Mouse (Mus musculus) layer of hippocampus, adult 18-20 months (tissue): ENCODE data around the gene Gm9945. TPM values are rescaled to one million over a fixed set of nuclear protein-coding genes. Genes with fewer than 3 reads are reported as not detected.

Experiments
- DNase-seq, 2 experiments: peaks; one replicate each; pipeline ENCODE4 v3.0.0; 2022; ENCODE audit warnings: low spot score in 2 of 2
- long read RNA-seq: library from polyadenylated mRNA; stranded (forward); transcript quantifications from one replicate; pipeline ENCODE4 v2.0.0, GENCODE M21; 2021
- total RNA-seq, 2 experiments: library from RNA; stranded (reverse); gene quantifications; 2 replicates each; pipeline ENCODE4 v1.2.3; 2021

Gene Gm9945
- total RNA-seq = 1 to 10 TPM; 2.3 to 2.5 TPM
- long read RNA-seq, transcript Gm9945-201 (1 exons, 932 nt) = major isoform, 5 of 5 reads
- long read RNA-seq, partial matches to known transcripts = 0 of 5 reads
- long read RNA-seq, other reads (novel, unspliced or antisense) = 0 of 5 reads

DNA sequence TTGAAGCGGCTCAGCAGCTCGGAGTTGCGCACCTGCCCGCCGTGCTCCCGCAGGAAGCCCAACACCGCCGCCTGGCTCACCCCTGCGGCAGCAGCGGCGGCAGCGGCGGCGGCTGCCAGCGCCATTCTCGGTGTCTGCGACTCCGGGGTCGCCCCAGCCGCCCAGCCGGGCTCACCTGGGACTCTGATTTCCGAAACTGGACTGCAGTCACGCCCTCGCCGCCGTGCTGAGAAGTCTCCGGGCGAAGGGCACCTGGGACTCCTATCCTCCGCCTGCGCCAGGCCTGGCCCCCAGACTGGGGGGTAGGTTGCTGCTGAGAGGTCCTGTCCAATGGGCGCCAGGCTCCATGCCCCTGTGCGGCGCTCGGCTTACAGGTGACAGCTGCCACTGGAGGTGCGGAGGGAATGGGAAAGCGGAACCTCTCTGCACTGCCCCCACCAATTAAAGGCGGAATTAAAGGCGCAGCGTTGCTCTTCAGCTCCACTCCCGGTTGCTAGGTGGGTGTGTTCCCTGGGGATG is at the start of gene Gm9945, which contains the start of gene Sowaha:
TSS of gene Gm9945 (plus strand) at position 384 of the 519 bp plus-strand sequence.
TSS of gene Sowaha (minus strand) at position 492 of the 519 bp plus-strand sequence.
- peak; percentile 79 to 80 for DNase-seq

DNA sequence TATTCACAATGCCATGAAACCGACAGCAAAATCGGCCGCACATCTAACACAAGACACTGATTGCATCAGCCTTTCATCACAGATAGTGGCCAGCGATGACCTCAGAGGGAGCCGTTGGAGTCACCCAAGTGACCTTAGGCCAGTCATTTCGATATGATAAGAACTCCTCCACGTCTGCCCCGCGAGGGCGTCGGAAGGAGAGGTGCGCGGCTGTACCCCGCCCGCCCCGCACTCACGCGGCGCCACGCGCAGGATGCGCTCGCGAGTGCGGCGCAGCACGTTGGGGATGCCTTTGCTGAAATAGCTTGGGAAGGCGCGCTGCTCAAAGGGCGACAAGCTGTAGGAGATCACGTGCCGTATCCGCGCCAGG is 49.7 kb upstream of the Gm9945 start:
- no peak for DNase-seq

DNA sequence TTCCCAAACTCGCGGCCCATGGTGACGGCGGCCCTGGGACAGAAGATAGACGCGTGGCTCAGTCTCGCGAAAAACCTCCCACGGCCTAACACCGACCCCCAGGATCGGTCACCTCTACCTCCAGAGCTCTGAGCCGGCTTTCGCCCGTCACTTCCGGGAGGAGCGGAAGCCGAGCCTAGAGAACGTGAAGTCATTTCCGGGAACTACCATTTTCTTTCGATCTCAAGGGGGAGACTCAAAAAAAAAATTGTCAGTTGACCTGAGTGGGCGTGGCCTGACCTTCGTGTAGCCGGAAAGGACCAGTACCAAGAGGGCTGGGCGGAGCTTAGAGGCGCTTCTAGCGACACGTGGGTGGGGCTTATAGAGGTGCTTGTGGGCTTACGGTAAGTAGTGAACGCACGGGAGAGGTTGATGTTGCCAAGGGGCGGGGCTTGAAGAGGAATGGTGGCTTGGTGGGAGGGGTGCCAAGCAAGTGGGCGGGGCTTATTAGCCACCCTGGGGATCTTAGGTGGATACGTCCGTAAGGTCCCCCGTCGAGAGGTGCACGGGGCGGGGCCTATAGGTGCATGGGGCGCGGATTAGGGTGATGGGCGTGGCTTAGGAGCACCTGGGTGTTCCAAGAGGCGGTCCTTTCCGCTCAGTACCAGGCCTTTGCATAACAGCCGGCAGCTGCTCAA is 49.2 kb upstream of the Gm9945 start, which contains the start of the genes Uqcrq and Gdf9:
TSS of gene Uqcrq (minus strand) at position 162 of the 677 bp plus-strand sequence.
TSS of gene Gdf9 (plus strand) at position 354 of the 677 bp plus-strand sequence.
- peak; percentile 97 to 100 for DNase-seq

DNA sequence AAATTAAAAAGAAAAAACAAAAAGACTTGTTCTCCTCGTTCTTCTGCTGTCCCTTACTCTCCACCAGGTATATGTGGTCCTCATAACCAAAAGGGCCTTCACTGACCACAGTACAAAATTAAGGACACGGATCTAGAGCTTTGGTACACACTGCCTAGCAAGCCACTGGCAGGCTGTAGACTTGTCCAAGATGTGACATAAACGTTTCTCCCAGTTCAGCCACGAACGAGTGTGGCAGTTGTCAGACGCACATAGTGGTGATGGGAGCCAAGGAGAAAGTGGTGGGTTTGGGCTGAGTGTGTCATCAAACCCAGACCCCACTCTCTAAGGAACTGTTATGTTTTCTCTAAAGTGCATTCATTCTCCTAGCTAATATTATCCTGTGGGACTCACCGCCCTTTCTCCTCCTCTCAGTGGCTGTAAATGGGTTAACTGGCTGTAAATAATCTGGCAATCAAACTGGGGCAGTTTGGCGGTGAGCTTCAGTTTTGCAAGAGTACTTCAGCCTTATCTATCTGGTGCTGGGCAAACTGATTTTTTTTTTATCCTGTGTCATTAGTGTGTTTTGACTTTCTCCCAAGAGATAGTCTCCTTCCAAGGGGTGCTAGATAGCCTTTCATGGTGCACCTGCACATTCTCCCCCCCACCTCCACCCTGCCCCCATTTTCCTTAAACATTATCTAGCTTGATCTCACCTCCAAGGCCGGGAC is 48.5 kb upstream of the Gm9945 start:
- no peak for DNase-seq

DNA sequence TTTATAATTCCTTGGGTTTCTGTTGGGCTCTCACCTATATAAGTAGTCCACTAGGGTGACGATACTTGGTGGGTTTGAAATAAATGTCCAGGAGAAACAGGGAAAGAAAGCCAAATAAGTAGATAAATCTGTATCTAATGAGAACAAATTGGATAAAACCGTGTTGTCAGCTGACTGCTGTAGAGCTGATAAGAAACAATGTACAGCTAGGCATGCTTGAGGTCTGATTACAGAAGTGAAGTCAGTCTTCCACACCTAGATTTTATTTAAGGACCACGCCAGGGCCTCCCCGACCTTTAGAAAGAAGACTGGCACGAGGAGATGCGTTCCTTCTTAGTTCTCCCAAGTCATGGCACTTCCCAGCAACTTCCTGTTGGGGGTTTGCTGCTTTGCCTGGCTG is 46.9 kb upstream of the Gm9945 start:
- DNase-seq = no peak

DNA sequence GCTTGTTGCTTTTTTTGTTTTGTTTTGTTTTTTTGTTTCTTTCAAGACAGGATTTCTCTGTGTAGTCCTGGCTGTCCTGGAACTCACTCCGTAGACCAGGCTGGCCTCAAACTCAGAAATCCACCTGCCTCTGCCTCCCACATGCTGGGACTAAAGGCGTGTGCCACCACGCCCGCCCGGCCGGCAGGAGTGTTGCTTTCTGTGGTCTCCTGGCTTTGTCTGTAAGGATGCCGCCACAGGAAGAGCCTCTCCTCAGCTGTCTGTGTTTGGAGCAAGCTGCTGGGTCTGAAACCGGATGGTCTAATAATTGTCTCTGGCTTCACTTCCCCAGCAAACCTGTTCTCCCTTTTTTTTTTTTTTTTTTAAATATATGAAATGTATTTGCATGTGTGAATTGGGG is 44.5 kb upstream of the Gm9945 start:
- DNase-seq = no peak

DNA sequence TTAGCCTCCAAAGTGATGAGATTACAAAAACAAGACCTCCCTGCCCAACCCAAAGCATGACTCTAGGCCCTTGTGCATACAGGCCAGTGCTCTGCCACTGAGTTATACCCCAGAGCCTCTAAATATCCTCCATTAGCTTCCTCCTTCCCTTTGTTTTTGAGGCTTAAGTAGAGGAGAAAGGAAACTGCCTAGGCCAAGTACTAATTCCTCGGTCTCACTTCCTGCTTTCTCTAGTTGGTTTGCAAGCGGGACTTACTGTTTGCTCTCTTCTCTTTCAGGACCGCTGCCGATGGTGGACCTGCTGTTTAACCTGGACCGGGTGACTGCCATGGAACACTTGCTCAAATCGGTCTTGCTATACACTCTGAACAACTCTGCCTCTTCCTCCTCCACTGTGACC is 43.6 kb upstream of the Gm9945 start:
- no peak for DNase-seq

DNA sequence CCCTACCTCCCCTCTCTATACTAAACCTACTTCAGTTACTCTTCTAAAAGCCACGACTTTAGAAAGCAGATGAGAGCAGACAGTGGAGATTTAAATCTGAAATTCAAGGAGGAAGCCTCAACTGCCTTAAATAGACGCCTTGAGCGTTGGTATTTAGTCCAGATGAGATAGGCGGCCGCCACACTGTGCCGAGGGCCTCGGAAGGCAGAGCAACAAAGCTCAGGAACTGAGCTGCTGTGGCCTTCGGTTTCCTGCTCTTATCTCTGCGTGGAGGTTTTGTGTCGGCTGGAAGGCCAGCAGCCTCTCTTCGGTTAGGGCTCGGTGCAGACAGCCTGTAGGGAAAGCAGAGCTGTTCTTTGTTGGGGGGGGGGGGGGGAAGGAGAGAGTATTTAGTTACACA is 38.0 kb upstream of the Gm9945 start:
- no peak for DNase-seq

DNA sequence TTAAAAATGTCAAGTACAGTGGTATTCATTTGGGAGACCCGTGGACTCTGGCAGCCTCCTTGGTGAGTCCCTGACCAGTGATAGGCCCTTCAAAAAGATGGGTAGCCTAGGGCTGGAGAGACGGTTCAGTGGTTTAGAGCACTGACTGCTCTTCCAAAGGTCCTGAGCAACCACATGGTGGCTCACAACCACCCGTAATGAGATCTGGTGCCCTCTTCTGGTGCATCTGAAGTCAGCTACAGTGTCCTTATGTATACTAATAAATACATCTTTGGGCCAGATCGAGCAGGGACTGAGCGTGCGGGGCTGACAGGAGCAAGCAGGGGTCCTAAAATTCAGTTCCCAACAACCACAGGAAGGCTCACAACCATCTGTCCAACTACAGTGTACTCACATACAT is 36.1 kb upstream of the Gm9945 start:
- DNase-seq = peak in 1 of 2 experiments; percentile 62

DNA sequence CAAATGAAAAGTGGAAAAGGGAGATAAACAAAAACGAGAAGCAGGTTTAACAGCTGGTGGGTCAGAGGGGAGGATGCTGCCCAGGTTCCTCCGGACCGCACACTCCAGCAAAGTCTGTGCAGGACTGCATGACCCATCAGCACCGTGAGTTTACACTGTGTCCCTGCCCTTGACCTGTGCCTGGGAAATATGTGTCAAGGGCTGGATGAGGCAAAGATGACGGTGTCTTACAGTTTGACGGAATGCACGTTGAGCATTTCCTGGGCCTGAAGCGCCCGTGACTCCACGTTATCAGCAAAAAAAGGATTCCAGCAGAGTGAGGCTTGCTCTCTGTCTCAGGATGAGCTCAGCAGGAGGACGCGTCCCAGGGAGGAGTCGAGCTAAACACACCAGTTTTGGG is 34.4 kb upstream of the Gm9945 start:
- no peak for DNase-seq

DNA sequence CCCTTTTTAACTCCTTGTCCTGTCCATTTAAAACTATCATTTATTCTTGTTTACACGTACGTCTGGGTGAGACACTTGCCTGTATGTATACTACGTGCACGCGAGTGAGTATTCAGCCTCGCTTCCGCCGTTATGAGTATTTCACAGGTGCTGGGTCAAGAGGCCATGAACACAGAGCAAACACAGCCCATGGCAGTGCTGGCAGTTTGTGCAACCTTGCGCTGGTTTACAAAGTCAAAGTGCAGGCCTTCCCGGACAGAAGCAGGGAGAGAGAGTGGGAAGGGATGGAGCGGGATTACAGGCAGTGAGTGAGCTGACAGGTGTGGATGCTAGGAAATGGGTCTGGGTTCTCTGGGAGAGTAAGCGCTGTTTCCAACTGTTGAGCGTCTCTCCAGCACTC is 33.8 kb upstream of the Gm9945 start:
- DNase-seq = no peak

DNA sequence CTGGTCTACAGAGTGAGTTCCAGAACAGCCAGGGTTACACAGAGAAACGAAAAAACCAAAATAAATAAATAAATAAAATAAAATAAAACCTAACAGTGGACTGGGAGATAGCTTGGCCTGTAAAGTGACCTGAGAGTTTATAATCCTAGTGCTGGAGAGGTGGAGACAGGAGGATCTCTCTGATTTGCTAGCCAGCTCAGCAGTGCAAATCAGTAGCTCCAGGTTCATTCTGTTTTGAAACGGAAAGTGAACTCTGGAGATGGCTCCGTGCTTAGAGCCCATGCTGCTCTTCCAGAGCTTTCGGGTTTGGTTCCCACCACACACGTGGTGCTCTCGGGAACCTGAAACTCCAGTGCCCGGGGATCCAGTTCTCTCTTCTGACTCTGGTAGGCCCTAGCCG is 32.0 kb upstream of the Gm9945 start:
- DNase-seq = no peak

DNA sequence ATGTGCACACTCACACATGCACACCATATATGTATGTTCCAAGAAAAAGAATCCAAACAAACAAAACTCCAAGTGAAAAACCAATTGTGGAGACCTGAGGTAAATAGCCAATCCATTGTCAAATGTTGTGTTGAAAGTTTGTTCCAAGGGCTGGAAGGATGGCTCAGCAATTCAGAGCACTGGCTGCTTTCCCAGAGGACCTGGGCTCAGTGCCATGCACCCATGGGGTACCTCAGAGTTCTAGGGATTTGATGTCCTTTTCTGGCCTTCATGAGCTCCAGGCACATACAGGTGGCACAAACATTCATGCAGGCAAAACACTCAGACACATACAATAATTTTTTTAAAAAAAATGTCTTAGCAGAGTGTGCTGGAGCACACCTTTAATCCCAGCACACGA is 31.4 kb upstream of the Gm9945 start:
- no peak for DNase-seq

DNA sequence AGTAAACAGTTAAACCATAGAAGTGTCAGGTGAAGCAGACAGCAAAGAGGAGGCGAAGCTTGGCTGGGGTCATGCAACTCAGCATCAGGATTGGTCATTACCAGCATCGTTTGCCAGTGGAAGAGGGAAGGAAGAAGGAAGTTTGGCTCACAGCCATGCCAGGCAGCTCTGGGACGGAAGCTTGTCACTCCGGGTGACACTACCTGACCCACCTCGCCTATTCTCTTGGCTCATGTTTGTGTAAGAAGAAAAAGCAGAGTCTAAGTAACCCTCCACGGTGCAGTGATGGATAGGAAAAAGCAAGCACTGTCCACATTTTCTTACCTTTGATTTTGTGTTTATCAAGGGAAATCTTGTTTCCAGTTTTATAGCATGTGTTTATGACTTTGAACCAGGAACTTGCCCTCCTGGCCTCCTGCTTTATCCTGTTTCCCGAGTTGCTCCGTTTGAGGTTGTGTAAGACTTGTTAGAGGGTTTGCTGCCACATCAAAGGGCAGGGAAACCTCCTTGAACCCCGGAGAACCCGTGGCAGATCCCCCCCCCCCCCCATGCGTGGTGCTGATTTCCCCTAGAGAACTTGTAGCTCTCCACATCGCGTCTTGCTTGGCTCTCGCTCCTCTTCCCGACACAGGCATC is 29.8 kb upstream of the Gm9945 start:
- DNase-seq = no peak

DNA sequence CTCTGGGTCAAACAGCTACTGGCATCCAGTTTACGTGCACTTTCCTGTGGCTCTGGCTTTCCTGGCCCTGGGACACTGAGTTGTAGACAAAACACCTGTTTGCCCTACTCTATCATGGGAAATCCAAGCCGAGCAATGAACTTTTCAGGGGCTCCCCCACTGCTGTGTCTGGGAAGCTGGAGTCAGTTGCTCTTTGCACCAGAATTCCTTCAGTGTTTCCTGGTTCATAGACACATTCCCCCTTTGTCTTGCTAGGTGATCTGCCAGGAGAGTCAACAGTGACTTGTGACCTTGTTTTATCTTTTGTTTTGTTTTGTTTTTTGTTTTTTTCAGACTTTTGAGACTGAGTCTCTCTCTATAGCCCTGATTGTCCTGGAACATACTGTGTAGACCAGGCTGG is 28.6 kb upstream of the Gm9945 start:
- DNase-seq = no peak

DNA sequence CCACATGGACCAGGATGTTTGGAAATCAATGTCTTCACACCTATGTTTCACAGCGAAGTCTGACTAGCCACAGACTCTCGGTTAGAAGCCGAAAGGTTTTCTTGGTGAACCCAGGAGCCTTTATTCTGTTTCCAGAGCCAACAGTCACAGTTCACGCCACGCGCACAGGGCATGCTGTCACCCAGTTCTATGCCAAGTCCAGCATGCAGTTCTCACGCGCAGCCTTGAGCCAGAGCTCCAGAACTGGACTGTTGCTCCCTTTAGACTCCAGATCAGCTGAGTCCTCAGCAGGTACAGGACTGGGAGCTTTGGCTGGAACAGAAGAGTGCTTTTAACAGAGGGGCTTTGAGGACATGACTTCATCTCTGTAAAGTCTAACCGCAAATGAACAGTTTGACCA is 27.6 kb upstream of the Gm9945 start:
- no peak for DNase-seq

DNA sequence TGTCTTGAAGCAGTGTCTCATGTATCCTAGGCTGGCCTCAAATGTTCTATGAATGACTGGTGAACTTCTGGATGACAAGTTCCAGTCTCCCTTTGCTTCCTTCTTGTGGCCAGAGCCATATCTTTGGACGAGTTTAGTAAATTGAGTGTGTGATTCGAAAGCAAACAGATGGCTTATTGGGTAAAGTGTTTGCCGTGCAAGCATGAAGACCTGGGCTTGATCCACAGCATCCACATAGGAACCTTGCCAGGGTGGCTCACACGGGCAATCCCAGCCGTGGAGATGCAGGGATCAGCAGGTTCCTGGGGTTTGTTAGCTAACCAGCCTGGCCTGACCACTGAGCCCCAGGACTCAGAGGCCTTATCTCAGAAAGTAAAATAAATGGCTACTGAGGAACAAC is 26.9 kb upstream of the Gm9945 start:
- no peak for DNase-seq

DNA sequence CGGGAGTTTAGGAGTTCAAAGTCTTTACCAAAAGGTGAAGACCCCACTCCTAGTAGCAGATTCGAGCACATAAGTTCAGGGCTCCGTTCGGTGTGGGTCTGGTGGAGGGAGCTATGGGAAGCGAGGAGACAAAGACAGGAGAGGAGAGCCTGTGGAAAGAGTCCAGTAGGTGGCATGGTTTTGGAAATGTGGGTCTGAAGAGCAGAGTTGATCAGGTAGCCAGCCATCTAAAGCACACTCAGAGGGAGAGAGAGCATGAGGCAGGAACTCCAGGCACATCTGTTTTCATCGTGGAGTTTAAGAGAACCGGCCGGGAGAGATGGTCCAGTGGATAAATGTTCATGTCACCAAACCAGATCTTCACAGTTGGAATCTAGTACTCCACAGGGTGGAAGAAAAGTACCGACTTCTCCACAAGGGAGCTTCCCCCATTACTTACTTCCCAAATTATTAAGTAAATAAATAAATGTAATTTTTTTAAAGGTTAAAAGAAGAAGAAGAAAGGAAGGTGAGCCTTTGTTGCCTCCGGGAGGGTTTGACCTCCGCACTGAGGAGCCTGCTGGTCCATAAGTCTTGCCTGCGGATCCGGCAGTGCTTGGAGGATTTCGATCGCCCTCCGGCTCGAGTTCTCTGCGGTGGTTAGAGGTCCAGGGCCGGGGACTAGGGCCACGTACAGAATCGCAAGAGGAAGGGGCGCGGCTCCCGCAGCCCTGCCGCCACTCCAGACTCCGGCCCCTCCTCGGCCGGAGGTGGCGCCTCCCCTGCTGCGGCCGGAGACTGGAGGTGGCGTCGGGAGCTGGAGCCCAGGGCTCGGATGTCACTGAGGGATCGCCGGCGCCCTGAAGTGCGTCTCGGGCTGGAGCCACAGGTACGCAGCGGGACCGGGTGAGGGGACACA is 23.2 kb upstream of the Gm9945 start, which contains the start of the genes Gm10447 and Shroom1:
TSS of gene Gm10447 (minus strand) at position 637 of the 898 bp plus-strand sequence.
TSS of gene Shroom1 (plus strand) at position 732 of the 898 bp plus-strand sequence.
- peak in 1 of 2 experiments; percentile 46 for DNase-seq

DNA sequence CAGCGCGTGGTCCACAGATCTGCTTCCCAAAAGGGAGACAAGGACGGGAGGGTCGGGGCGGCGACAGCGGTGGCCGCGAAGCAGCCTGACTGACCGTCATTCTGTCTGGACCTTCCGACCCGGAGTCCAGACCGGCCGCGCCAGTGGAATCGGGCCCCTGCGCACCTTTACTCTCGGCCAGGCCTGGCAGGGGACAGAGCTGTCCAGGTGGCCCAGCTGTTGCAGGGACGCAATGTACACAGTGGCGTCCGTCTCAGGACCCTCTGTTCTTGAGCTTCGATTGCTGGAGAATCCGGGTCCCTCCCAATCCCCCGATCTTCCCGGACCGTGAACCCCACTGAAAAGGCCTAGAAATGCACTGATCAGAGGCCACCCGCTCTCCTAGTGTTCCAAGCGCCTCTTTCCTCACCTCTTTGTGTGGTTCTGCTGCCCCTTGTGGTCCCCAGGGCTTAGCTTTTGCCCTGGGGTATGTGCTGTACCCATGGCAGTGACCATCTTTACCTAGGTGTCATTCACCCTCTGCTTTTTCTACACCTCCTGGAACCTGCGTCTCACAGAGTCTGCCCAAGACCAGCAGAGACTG is 22.5 kb upstream of the Gm9945 start:
- no peak for DNase-seq

DNA sequence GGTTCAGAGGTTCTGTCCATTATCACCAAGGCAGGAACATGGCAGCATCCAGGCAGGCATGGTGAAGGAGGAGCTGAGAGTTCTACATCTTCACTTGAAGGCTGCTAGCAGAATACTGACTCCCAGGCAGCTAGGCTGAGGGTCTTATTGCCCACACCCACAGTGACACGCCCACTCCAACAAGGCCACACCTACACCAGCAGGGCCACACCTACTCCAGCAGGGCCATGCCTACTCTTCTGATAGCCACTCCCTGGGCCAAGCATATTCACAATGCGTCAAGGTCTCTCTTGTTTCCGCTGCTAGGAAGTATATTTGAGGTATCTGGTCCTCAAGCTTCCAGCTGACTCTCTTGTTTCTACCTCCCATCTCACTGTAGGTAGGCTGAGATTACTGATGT is 21.0 kb upstream of the Gm9945 start:
- DNase-seq = no peak
